Mouse (Mus musculus): ENCODE data around the gene Adgrd1. TPM values are rescaled to one million over a fixed set of nuclear protein-coding genes. Genes with fewer than 3 reads are reported as not detected.

Adgrd1 gene
- total and polyA plus RNA-seq, 3 experiments = 0.04 to 0.07 TPM; not detected in 1

DNA sequence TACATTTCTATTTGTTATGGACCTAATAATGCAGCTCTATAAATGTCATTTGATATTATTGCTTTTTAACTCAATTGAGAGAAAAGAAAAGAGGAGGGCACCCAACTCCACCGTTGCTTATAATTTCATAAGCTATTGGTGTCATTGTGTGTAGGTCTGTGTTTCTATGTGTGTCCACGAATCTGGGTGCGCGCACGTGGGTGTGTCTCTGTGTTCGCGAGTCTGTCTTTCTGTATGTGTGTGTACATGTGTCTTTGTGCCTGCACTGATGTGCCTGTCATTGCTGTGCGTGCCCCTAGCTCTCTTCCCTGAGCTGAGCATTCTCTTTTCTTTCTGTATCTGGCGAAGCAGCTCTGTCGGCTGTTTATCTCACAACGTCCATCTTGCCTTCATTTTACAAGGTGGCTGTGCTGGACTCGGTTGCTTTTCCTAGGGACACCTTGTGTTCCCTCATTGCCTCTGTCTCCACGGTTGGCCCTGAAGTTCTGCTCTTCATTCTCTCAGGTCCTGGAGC lies 84.2 kb downstream of the Adgrd1 start:
- Histone ChIP-seq H3K27me3 (replicated peaks) (no peaks in the 10 kb centered on the region), H3K9me3 (replicated peaks; ENCODE audit: low read length) (peaks cover 11% of the 10 kb centered on the region), H3K4me1 (ENCODE audit: control insufficient read depth in 1 of 2, insufficient read depth in 2 of 2) (no peaks in the 10 kb centered on the region; a peak in 1 of 4 replicates), H3K4me2 (ENCODE audit: insufficient read depth, low read depth, poor library complexity, severe bottlenecking) (no peak overlapping the region), H3K79me2 (replicated peaks; ENCODE audit: control insufficient read depth, extremely low read depth, insufficient read depth, poor library complexity, severe bottlenecking) (no peaks in the 10 kb centered on the region), H3K4me3 (replicated peaks in 1 of 3; ENCODE audit: low read depth in 2 of 3, low read length in 2 of 3, poor library complexity in 1 of 3) (no peak overlapping the region), H3K9ac (ENCODE audit: insufficient read depth, low read depth) (no peak overlapping the region), H3K27ac (ENCODE audit: insufficient read depth, low read depth) (no peak overlapping the region), H3K36me3 (replicated peaks in 1 of 2; ENCODE audit: control insufficient read depth in 1 of 2, insufficient read depth in 1 of 2, low read length in 1 of 2) (no peaks in the 10 kb centered on the region)
- dilution Hi-C loops (cut with MboI; ENCODE audit: extremely low pct_ligation_motif_present, extremely low pct_unique_long_range_greater_than_20kb, low sequenced_read_pairs) (no loop called here), in situ Hi-C loops (cut with MboI; ENCODE audit: low pct_ligation_motif_present, low pct_unique_long_range_greater_than_20kb, low sequenced_read_pairs) (no loop called here)
- no peak for DNase-seq (ENCODE audit: extremely low read depth)
- TF ChIP-seq ZC3H11A (IDR thresholded peaks at IDR 0.05; ENCODE audit: low read depth, low read length) (no peak), POLR2AphosphoS2 (IDR thresholded peaks at IDR 0.05; ENCODE audit: low read depth, low read length) (no peak), UBTF (IDR thresholded peaks at IDR 0.05; ENCODE audit: low read depth, low read length) (no peak), MEF2A (IDR thresholded peaks at IDR 0.05; ENCODE audit: borderline replicate concordance, low read depth, low read length) (no peak)

GRCm38 (mm10) chr5:129181450-129181849 lies 84.9 kb downstream of the Adgrd1 start:
- dilution Hi-C loops (cut with MboI; ENCODE audit: extremely low pct_ligation_motif_present, extremely low pct_unique_long_range_greater_than_20kb, low sequenced_read_pairs) (no loop called here), in situ Hi-C loops (cut with MboI; ENCODE audit: low pct_ligation_motif_present, low pct_unique_long_range_greater_than_20kb, low sequenced_read_pairs) (no loop called here)
- no peak overlapping the region for H3K4me2 ChIP-seq (ENCODE audit: insufficient read depth, low read depth, poor library complexity, severe bottlenecking)
- no peak overlapping the region for H3K27ac ChIP-seq (ENCODE audit: insufficient read depth, low read depth)
- no peak overlapping the region for H3K9ac ChIP-seq (ENCODE audit: insufficient read depth, low read depth)
- H3K9me3 ChIP-seq (replicated peaks; ENCODE audit: low read length) = peaks cover 11% of the 10 kb centered on the region
- DNase-seq (ENCODE audit: extremely low read depth) = no peak
- H3K4me1 ChIP-seq (ENCODE audit: control insufficient read depth in 1 of 2, insufficient read depth in 2 of 2) = no peaks in the 10 kb centered on the region; a peak in 1 of 4 replicates
- H3K4me3 ChIP-seq (replicated peaks in 1 of 3; ENCODE audit: low read depth in 2 of 3, low read length in 2 of 3, poor library complexity in 1 of 3) = no peak overlapping the region
- no peaks in the 10 kb centered on the region for H3K27me3 ChIP-seq (replicated peaks)
- no peaks in the 10 kb centered on the region for H3K36me3 ChIP-seq (replicated peaks in 1 of 2; ENCODE audit: control insufficient read depth in 1 of 2, insufficient read depth in 1 of 2, low read length in 1 of 2)
- no peak for TF ChIP-seq ZC3H11A (IDR thresholded peaks at IDR 0.05; ENCODE audit: low read depth, low read length)
- no peak for TF ChIP-seq CTCF (conservative IDR thresholded peaks at IDR 0.05 in 1 of 2, IDR thresholded peaks at IDR 0.05 in 1 of 2; ENCODE audit: low read depth in 2 of 2, low read length in 2 of 2)
- no peak for TF ChIP-seq ZKSCAN1 (IDR thresholded peaks at IDR 0.05; ENCODE audit: borderline replicate concordance, low read depth, low read length)
- no peak for TF ChIP-seq MAX (IDR thresholded peaks at IDR 0.05; ENCODE audit: low read length)
- no peak for TF ChIP-seq GABPA (IDR thresholded peaks at IDR 0.05; ENCODE audit: insufficient replicate concordance, low read depth, low read length)
- TF ChIP-seq MYC (IDR thresholded peaks at IDR 0.05; ENCODE audit: low read depth, low read length) = no peak
- no peak for TF ChIP-seq MEF2A (IDR thresholded peaks at IDR 0.05; ENCODE audit: borderline replicate concordance, low read depth, low read length)
- no peak for TF ChIP-seq SMC3 (IDR thresholded peaks at IDR 0.05; ENCODE audit: low read depth, low read length)
- no peaks in the 10 kb centered on the region for H3K79me2 ChIP-seq (replicated peaks; ENCODE audit: control insufficient read depth, extremely low read depth, insufficient read depth, poor library complexity, severe bottlenecking)

- Histone ChIP-seq H3K4me2 (ENCODE audit: insufficient read depth, low read depth, poor library complexity, severe bottlenecking) (no peak overlapping the region), H3K27ac (ENCODE audit: insufficient read depth, low read depth) (no peak overlapping the region), H3K36me3 (replicated peaks in 1 of 2; ENCODE audit: control insufficient read depth in 1 of 2, insufficient read depth in 1 of 2, low read length in 1 of 2) (no peaks in the 10 kb centered on the region), H3K9ac (ENCODE audit: insufficient read depth, low read depth) (no peak overlapping the region), H3K9me3 (replicated peaks; ENCODE audit: low read length) (peaks cover 12% of the 10 kb centered on the region), H3K4me1 (ENCODE audit: control insufficient read depth in 1 of 2, insufficient read depth in 2 of 2) (no peaks in the 10 kb centered on the region; a peak in 1 of 4 replicates), H3K79me2 (replicated peaks; ENCODE audit: control insufficient read depth, extremely low read depth, insufficient read depth, poor library complexity, severe bottlenecking) (no peaks in the 10 kb centered on the region), H3K27me3 (replicated peaks) (no peaks in the 10 kb centered on the region), H3K4me3 (replicated peaks in 1 of 3; ENCODE audit: low read depth in 2 of 3, low read length in 2 of 3, poor library complexity in 1 of 3) (no peak overlapping the region)
- TF ChIP-seq NELFE (IDR thresholded peaks at IDR 0.05; ENCODE audit: low read depth, low read length) = no peak
- no peak for TF ChIP-seq ELF1 (IDR thresholded peaks at IDR 0.05; ENCODE audit: low read depth, low read length)
- no peak for TF ChIP-seq CHD2 (IDR thresholded peaks at IDR 0.05; ENCODE audit: low read length)
- no peak for TF ChIP-seq TCF12 (IDR thresholded peaks at IDR 0.05; ENCODE audit: low read depth, low read length)
- no peak for TF ChIP-seq PAX5 (IDR thresholded peaks at IDR 0.05; ENCODE audit: low read length)
- no peak for TF ChIP-seq MXI1 (IDR thresholded peaks at IDR 0.05; ENCODE audit: low read depth, low read length)
- TF ChIP-seq MYC (IDR thresholded peaks at IDR 0.05; ENCODE audit: low read depth, low read length) = no peak
- DNase-seq (ENCODE audit: extremely low read depth) = no peak
- dilution Hi-C loops (cut with MboI; ENCODE audit: extremely low pct_ligation_motif_present, extremely low pct_unique_long_range_greater_than_20kb, low sequenced_read_pairs) = no loop called here
- in situ Hi-C loops (cut with MboI; ENCODE audit: low pct_ligation_motif_present, low pct_unique_long_range_greater_than_20kb, low sequenced_read_pairs) = no loop called here
These were observed 86.0 kb downstream of the Adgrd1 start for GRCm38 (mm10) chr5:129182554-129182953.
